Mouse (Mus musculus) lung, adult 2 months (tissue): ENCODE data around the gene Gm37240.

Experiments used
- CTCF ChIP-seq: fragments of 200-500 bp; IDR thresholded peaks from 2 replicates; pipeline ENCODE4 v1.5.1; 2011; ENCODE audit warnings: mild to moderate bottlenecking, low read length, control low read depth; ENCODE audit not compliant: insufficient read depth
- POLR2A ChIP-seq: fragments of 200-500 bp; IDR thresholded peaks from 2 replicates; pipeline ENCODE4 v1.6.1; 2011; ENCODE audit warnings: low read depth, mild to moderate bottlenecking, control low read depth, low read length, borderline replicate concordance; ENCODE audit errors: extremely low read depth

- TF ChIP-seq POLR2A (no peak), CTCF (no peak)
These were observed 602.8 kb downstream of the Gm37240 start for GRCm38 (mm10) chr3:85284483-85284882.
